Mouse (Mus musculus): Measurements from ENCODE around the gene Cdh4. TPM values are rescaled to one million over a fixed set of nuclear protein-coding genes. Genes with fewer than 3 reads are reported as not detected.

Cdh4 gene
- total RNA-seq, 2 experiments from 2014 or later: 16.3 to 23.3 TPM

- no peak for DNase-seq (ENCODE audit: low spot score in 2 of 2)
Observed at GRCm38 (mm10) chr2:179920042-179920441, 477.8 kb downstream of the Cdh4 start.

DNA sequence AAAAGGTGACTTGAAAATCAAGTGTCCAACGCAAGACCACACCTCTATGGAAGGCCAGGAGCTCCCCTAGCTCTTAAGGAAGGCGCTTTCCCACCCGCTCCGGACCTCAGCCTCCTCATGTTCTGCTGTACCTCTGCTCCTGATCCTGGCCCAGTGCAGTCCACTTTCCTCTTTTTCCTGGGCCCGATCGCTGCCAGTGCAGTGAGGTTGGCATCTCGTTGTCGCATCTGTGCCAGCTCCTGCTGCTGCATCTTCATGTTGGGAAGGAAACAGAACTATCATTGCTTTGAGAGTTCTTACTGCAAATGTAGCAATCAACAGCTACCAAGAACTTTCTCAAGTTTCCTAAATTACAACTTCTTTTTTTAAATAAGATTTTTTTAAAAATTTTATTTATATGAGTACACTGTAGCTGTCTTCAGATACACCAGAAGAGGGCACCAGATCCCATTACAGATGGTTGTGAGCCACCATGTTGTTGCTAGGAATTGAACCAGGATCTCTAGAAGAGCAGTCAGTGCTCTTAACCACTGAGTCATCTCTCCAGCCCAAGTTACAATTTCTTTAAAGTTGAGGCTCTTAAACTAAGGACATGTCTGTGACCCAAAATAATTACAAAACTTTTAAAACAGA lies 478.9 kb downstream of the Cdh4 start:
- no peak for DNase-seq (ENCODE audit: low spot score in 2 of 2)

DNA sequence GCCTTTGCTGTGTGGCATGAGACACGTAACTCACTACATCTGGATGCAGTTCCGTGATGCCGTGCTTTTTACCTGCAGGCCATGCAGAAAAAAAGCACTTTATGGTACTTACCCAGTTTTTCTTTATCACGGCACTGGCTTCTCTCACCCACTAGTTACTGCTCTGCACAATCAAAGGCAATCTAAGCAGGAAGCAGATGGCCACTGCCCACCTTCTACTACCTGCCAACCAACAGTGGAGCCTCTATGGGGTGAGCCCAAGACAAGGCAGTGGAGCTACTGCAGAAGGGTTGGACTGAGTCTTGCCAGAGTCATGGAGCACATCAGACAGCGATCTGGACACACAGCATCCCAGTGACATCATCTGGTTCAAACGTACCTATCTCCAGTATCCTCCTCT lies 481.8 kb downstream of the Cdh4 start:
- no peak for DNase-seq (ENCODE audit: low spot score in 2 of 2)

DNA sequence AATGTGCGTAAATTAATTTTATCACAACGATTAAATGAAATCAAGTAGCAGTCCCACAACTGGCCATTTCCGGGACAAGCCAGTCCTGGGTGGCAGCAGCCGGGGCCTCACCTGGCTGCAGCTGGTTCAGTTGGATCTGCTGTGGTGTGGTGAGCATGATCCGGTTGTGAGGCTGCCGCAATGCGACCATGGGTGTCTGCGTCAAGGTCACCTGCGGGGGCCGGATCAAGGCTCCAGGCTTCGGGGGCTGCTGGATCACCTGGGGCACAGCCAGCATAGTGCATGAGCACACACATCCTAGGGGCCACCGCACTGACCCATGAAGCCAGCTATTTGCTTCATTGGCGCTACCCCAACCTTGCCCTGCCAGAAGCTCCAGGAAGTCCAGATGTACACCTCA lies 486.9 kb downstream of the Cdh4 start:
- DNase-seq (ENCODE audit: low spot score in 2 of 2): no peak

DNA sequence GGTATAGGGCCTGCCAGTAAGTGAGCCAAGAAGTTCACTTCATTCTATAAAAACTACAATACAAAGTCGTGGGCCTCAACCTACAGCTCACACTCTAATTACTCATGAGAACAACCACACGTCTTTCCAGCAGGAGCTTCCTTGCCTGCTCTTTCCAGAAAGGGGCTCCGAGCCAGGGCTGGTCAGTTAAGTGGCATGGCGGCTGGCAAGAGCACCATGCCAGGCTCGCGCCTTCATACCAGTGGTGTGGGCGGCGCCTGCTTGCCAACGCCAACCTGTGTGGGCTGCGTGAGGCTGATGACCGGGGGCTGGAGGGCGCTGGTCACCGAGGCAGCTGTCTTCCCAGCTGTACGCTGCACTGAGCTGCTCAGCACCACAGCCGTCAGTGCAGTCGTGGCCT lies 489.5 kb downstream of the Cdh4 start:
- no peak for DNase-seq (ENCODE audit: low spot score in 2 of 2)

- DNase-seq (ENCODE audit: low spot score in 2 of 2): no peak
Observed at GRCm38 (mm10) chr2:179934165-179934564, 491.9 kb downstream of the Cdh4 start.

DNA sequence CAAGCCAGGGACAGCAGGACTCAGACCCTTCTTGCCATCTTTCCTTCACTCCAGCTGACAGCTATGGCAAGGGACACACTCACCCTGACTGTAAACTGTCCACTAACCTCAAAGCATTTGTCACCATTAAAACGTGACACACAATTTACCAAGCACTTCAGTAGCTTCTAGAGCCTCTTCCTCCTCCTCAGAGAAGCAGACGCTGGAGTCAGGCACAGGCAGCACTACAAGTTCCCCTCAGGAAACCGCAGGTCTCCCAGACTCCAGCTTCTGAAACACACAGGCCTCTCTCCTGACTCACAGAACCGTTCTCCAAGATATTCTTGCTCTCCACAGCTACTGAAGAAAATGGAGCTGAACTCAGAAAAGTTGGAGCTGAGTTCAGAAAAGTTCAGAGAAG lies 494.9 kb downstream of the Cdh4 start:
- no peak for DNase-seq (ENCODE audit: low spot score in 2 of 2)

DNA sequence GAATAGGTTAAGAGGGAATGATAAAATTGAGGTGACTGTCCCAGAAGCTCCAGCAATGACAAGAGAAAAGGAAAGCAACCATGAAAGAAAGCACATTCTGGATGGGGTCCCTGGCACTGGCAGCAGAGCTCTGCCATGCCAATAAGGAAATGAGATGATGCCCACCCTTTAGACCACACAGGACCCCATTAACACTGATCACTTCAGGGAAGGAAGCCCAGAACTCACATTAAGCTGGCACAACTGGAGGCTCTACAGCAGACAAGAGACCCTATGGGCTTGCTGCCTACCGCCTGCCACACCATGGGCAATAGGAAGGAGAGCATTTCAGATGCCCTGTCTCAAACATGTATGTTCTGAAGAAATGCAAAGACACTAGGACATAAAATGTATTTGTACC lies 499.5 kb downstream of the Cdh4 start:
- no peak for DNase-seq (ENCODE audit: low spot score in 2 of 2)

DNA sequence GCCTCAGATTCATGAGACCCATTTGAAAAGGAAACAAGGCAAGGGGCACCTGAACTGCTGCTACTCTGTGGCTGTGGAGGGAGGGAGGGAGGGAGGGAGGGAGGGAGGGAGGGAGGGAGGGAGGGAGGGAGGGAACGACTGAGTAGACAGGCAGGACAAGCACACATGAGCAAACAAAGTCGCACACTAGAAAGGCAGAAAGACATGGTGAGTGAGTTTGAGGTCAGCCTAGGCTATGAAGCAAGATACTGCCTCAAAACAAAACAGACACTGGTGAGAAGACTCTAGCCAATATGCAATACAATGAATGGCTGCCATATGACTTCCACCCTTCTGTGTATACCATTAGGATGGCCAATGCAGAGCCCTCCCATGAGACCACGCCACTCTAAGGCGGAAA lies 502.8 kb downstream of the Cdh4 start:
- DNase-seq (ENCODE audit: low spot score in 2 of 2): no peak

GRCm38 (mm10) chr2:179946496-179946895 lies 504.3 kb downstream of the Cdh4 start:
- DNase-seq (ENCODE audit: low spot score in 2 of 2): no peak

DNA sequence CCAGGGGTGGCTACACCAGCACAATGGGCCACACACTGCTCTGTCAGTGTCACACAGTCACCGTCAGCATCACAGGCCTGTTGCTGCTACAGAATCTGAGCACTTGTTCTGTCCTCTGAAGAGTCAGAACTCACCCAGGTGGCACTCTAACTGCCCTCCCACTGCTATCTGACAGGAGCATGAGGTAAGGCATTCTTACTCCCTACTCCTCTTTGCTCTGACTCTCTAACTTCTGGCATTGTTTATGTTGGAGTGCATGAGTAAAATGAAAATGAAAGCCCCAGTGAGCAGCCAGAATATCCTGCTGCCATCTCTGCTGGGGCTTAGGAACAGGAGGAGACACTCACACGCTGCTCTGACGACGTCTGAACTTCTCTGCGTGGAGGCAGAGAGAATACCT lies 505.4 kb downstream of the Cdh4 start:
- no peak for DNase-seq (ENCODE audit: low spot score in 2 of 2)

GRCm38 (mm10) chr2:179948820-179949219 lies 506.6 kb downstream of the Cdh4 start:
- no peak for DNase-seq (ENCODE audit: low spot score in 2 of 2)

Measured in layer of hippocampus, postnatal 10 days (tissue).